Mouse (Mus musculus): Measurements from ENCODE around the gene Krt27.

Krt27 gene

GRCm38 (mm10) chr11:99351004-99351403, at the start of gene Krt27:
Gene Krt27, minus strand, starts transcription at chr11:99351104.
- DNase-seq (ENCODE audit: low spot score in 2 of 2), result no peak

- DNase-seq (ENCODE audit: low spot score in 2 of 2), result no peak
These were observed 49.1 kb upstream of the Krt27 start for GRCm38 (mm10) chr11:99399956-99400549.

- no peak for DNase-seq (ENCODE audit: low spot score in 2 of 2)
These were observed 47.9 kb upstream of the Krt27 start for GRCm38 (mm10) chr11:99398832-99399231.

- no peak for DNase-seq (ENCODE audit: low spot score in 2 of 2)
These were observed 47.2 kb upstream of the Krt27 start for GRCm38 (mm10) chr11:99398084-99398483.

GRCm38 (mm10) chr11:99396661-99397060, 45.8 kb upstream of the Krt27 start:
- DNase-seq (ENCODE audit: low spot score in 2 of 2), result no peak

- no peak for DNase-seq (ENCODE audit: low spot score in 2 of 2)
These were observed 45.1 kb upstream of the Krt27 start for GRCm38 (mm10) chr11:99396034-99396433.

GRCm38 (mm10) chr11:99392492-99392891, 41.6 kb upstream of the Krt27 start:
- DNase-seq (ENCODE audit: low spot score in 2 of 2), result peak in 1 of 2 experiments; percentile 28

- DNase-seq (ENCODE audit: low spot score in 2 of 2), result no peak
These were observed 40.5 kb upstream of the Krt27 start for GRCm38 (mm10) chr11:99391375-99391774.

- no peak for DNase-seq (ENCODE audit: low spot score in 2 of 2)
These were observed 40.0 kb upstream of the Krt27 start for GRCm38 (mm10) chr11:99390866-99391265.

- no peak for DNase-seq (ENCODE audit: low spot score in 2 of 2)
These were observed 38.4 kb upstream of the Krt27 start, which contains the start of gene Krt10 for GRCm38 (mm10) chr11:99389264-99389663. Gene Krt10, minus strand, starts transcription at chr11:99389364.

GRCm38 (mm10) chr11:99388661-99389060, 37.8 kb upstream of the Krt27 start:
- DNase-seq (ENCODE audit: low spot score in 2 of 2), result no peak

GRCm38 (mm10) chr11:99385813-99386721, 35.2 kb upstream of the Krt27 start:
- peak; percentile 86 to 91 for DNase-seq (ENCODE audit: low spot score in 2 of 2)

- DNase-seq (ENCODE audit: low spot score in 2 of 2), result peak; percentile 69 to 84
These were observed 28.7 kb upstream of the Krt27 start for GRCm38 (mm10) chr11:99379568-99379967.

GRCm38 (mm10) chr11:99374803-99375202, 23.9 kb upstream of the Krt27 start, which contains the start of gene Krt28:
Gene Krt28, minus strand, starts transcription at chr11:99374903.
- DNase-seq (ENCODE audit: low spot score in 2 of 2), result no peak

- DNase-seq (ENCODE audit: low spot score in 2 of 2), result peak; percentile 63 to 81
These were observed 19.0 kb upstream of the Krt27 start for GRCm38 (mm10) chr11:99369853-99370451.

- no peak for DNase-seq (ENCODE audit: low spot score in 2 of 2)
These were observed 18.3 kb upstream of the Krt27 start for GRCm38 (mm10) chr11:99369229-99369628.

- no peak for DNase-seq (ENCODE audit: low spot score in 2 of 2)
These were observed 15.9 kb upstream of the Krt27 start for GRCm38 (mm10) chr11:99366791-99367190.

GRCm38 (mm10) chr11:99364412-99364811, 13.5 kb upstream of the Krt27 start:
- peak; percentile 27 to 61 for DNase-seq (ENCODE audit: low spot score in 2 of 2)

GRCm38 (mm10) chr11:99361423-99361822, 10.5 kb upstream of the Krt27 start:
- DNase-seq (ENCODE audit: low spot score in 2 of 2), result no peak

GRCm38 (mm10) chr11:99339299-99339847, 11.5 kb downstream of the Krt27 start:
- no peak for DNase-seq (ENCODE audit: low spot score in 2 of 2)

GRCm38 (mm10) chr11:99337866-99338265, 13.0 kb downstream of the Krt27 start, which contains the start of gene Krt26:
Gene Krt26, minus strand, starts transcription at chr11:99337966.
- DNase-seq (ENCODE audit: low spot score in 2 of 2), result no peak

- peak; percentile 36 to 66 for DNase-seq (ENCODE audit: low spot score in 2 of 2)
These were observed 17.5 kb downstream of the Krt27 start for GRCm38 (mm10) chr11:99333426-99333825.

Measured in frontal cortex, postnatal 36 days (tissue).